Mouse (Mus musculus) gastrocnemius, postnatal 25 days (tissue): ENCODE data around the gene Glt6d1. TPM values are rescaled to one million over a fixed set of nuclear protein-coding genes. Genes with fewer than 3 reads are reported as not detected.

Experiments
- DNase-seq: peaks from one replicate; pipeline ENCODE4 v3.0.0; 2022
- total RNA-seq, 2 experiments: library from RNA; stranded (reverse); gene quantifications; 1 replicate in 1 of 2; 2 replicates in 1 of 2; pipeline ENCODE4 v1.2.3; 2021

The Glt6d1 gene
- total RNA-seq, 2 experiments from 2014 or later, result not detected

DNA sequence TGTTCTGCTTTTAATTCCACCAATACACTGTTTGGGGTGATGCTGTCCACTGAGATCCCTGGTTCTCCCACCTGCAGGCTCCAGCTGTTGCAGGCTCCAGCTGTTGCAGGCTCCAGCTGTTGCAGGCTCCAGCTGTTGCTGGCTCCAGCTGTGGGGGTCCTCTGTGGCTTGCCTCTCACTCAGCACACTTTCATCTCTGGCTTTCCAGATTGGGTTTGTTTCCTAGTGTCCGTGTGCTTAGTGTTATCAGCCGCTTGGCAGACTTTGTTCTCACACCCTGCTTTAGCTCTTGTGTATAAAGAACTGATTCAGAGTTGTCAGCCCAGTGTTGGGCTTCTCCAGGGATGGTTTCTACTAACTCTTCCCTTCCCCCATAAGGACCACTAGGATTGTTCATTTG is 18.0 kb downstream of the Glt6d1 start:
- DNase-seq, result no peak

DNA sequence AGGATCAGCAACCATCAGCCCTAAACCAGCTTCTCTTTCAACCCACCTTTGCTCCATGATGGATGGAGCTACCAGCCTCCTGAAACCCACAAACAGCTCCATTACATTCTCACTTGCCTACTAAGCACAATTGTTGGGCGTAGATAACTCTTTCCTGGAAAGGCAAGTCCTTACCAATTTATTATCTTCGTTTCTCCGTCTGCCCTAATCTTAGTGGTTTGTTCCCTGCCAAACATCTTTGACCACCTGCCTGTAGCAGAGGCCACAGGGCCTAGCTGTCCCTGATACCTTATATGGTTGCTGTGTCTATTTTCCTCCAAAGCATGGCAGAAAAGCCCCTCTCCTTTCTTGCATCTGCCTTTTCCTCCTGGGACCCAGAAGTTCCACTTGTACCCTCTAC is 26.6 kb downstream of the Glt6d1 start:
- no peak for DNase-seq

DNA sequence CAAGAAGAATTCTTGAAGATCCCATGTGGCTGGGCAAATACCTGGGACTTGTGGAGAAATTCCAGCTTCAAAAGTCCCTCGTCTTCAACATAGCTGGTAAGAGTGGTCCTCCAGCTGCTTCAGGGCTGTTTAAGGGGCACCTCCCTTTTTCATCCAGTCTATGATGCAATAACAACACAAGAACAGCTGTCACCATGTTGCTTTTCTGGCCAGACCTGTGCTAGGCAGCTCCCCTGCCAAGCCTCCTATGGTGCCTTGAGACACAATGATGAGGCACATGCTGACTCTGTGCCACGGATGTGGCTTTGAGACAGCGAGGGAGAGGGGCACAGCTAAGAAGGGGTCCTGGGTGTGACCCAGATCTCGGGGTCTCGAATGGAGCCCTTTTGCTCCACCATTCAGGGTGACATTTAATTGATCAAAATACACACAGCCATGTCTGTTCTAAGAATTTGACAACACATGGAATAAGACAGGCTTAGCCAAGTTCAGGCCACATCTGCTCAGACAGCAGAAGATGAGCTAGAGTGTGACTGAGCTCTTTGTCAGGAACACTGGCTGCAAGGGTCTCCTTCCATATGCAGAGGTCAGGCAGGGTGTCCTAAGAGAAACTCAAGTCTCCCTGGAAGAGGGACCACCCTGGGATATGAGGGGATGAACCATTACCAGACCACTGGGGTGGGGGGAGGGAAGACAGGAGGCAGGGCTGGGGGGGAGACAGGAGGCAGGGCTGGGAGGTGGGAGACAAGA is 29.9 kb downstream of the Glt6d1 start:
- DNase-seq, result no peak

DNA sequence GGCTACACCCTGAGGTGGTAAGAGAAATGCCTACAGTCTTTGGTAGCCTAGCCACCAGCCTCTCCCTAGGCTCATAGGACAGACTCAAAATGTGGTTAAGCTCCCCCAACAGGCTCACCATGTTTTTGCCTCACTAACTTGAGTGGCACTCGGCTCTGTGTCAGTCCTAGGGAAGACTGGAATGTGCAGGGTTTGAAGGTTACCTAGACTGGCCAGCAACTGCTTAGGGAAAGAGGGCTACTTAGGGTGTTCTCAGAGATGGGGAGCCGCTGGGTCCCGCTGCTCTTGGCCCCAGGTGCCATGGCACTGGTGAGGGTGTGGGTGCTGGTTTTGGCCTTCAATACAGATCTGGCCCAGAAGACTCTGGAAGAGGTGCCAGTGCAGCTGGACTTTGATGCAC is 33.7 kb downstream of the Glt6d1 start, which contains the start of gene Gm13539:
TSS of gene Gm13539 (plus strand) at position 301 of the 400 bp plus-strand sequence.
- no peak for DNase-seq

DNA sequence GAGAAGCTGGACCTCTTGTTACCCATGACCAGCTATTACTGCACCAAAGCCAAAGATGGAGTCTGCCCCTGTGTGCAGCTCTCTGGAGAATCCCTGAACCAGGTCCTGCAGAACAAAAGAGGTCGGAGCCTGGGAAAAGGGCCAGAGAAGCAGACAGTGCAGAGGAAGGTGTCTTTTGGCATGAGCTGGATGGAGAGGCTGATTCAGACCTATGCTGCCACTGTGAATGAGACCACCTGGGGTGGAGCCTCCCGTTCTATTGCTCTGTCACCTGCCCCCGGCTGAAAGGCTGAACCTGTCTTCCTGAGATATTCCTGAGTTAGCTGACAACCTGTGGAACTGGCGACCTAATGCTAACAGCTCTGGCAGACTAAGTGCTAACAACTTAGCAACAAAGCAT is 34.7 kb downstream of the Glt6d1 start:
- DNase-seq, result no peak

DNA sequence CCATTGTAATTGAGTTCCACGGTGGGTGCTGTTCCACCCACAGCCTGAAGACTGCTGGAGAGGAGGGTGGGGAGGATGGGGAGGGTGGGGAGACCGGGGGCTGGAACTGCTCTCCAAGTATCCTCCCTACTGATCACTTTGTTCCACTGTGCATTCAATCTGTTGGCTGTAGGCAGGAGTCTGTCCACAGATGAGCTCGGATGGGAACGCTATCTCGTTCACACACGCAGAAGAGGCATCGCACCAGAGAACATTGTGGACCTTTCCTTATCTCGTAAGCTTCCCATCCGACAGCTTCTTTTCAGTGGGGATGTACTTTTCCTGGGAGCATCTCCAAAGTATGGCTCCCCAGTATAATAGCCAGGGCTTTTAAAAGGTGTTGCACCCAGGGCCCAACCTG is 36.6 kb downstream of the Glt6d1 start:
- DNase-seq, result no peak

DNA sequence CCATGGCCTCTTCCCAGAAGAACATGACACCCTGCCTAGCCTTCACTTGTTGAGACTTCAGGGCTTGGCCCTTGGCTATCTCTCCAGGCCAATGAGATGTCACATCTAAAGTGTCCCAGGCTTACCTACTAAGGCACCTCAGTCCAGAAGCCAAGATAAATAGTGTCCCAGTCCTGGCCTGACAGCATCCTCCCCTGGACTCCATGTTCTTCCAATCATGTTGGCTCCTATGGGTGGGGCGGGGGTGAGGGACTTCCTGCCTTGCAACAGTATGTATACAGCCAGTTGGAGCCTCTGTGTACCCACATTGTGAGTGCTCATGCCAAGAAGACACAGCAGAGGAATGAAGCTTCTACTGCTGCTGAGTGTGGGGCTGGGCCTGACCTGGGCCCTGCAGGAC is 38.9 kb downstream of the Glt6d1 start, which contains the start of gene Lcn11:
TSS of gene Lcn11 (plus strand) at position 301 of the 400 bp plus-strand sequence.
- no peak for DNase-seq

DNA sequence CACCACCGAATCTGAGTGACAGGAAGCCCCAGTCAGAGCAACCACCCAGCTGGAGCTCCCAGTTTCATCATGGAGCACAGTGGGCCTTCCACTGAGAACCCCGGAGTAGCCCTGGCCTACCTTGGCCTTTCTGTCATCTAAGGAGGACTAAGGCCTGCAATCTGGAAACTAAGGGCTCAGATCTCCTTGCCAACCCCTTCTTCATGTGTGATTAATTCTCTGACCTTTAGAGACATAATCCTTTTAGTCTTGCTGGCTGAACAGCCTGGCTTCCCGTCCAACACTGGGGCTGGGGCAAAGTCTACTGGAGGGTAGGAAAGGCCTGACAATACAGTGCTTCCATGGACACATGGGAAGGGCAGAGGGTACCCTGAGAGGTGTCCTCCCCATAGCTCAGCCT is 39.7 kb downstream of the Glt6d1 start:
- DNase-seq, result no peak

DNA sequence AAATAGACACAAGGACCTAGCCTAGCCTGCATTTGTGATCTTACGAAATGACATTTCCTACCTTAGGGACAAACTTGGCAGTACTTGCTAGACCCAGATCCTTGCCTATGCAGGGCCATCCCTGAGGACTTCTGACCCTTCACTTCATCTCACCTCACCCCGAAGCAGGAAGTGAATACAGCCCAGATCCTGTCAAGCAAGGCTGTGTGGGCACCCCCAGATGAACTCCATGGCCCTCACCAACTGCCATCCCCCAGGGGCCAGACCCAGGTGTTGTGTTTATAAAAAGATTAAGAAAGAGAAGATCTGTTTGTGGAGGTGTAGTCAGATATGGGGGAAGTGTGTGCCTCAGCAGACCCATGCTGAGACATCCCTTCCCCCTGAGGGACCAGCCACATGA is 41.0 kb downstream of the Glt6d1 start:
- DNase-seq, result no peak

DNA sequence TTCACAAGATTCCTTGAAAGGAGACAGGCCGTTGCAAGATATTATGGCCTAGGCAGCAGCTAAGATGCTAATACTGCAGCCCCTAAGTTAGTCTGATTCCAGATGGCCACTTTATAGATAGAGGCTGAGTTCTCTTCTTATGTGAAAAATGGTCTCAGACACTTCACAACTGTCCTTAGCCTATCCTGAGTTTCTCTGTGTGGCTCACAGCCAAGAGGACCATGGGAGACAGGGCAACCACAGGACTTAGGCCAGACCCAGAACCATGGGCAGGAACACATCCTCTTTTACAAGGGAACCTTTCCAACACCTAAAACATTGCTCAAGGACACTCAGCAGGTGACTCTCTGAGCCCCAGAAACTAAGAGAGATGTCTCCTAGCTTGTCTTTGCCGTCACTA is 42.1 kb downstream of the Glt6d1 start:
- DNase-seq, result no peak

DNA sequence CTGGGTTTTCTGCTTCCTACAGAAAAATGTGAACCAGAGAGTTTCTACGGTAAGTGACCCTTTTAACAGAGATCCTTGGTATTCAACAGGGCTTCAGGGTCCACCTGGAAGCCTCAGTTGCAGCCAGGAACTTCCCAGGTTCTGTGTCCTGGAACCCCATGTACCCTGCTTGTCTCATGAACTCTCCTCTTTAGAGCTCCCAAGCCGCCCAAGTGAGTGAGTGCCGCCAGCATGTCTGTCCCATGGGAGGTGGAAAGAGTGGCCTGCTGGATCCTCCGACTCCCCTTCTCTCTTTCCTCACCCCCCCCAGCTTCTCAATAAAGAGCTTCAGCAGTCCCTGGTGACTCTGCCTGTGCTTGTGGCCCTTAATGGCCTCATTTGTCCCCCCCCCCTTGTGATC is 47.9 kb downstream of the Glt6d1 start:
- no peak for DNase-seq

DNA sequence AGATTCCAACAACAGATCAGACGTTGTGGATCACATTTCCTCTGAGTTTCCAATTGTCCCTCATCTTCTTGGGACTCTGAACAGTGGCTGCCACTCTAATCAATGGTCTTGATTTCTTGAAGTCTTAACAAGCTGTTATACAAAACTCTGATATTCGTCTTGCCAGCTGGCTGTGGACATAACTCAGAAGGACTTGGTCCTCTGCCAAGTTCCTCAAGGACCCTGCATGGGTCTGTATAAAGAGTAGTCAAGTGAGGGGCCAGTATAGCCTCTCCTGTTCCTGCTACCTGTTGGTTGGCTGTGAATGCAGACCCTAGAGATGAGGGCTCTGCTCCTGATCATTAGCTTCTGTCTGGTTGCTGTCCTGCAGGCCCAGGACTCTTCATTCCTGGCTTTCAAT is 50.4 kb downstream of the Glt6d1 start, which contains the start of gene Lcn3:
TSS of gene Lcn3 (plus strand) at position 301 of the 400 bp plus-strand sequence.
- no peak for DNase-seq

DNA sequence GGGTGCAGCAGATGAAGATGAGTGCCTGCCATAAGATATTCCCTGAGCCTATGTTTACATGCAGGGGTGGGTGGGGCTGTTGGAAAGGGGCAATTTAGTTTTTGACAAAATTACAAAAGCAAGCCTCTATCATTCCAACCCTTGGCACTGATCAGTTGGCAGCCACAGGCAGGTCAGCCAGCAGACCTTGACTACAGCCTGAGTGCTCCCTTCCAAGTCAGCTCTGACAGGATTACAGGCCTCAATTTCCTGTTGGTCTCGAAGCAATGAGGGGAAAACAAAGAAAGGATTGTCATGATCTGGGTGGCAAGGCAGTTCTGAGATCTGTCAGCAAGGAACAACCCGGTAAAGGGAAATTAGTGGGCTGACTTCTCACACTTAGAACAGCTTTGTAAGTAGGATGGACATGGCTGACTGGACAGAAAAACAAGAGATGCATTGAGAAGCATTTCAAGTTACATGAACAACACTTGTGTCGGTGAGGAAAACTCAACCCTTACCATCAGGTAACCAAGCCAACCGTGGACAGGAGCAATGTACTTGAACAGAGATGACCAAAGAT is 57.5 kb downstream of the Glt6d1 start:
- no peak for DNase-seq

DNA sequence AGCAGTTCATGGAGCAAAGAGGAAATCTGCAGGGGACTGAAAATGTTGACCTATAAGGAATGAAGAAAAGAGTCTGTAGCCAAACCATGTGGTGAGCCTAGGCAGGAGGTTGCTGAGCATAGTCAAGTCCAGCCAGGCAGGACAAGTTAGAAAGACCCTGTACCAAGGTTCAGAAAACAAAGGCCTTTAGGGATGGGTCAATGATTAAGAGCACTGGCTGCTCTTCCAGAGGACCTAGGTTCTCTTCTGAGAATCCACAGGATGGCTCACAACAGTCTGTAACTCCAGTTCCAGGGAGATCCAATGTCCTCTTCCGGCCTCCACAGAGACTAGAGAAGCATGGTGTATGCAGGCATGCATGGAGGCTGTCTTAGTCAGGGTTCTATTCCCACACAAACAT is 61.4 kb downstream of the Glt6d1 start:
- DNase-seq, result no peak

Other genes starting within 250 kb of the Glt6d1 start
- 1 to 10 TPM; 1.7 to 3.2 TPM for gene Mamdc4, start 241.0 kb downstream of the Glt6d1 start, total RNA-seq
- gene Phpt1, start 240.6 kb downstream of the Glt6d1 start, total RNA-seq, result 10 to 100 TPM; 50.1 to 53.7 TPM
- not detected for gene Ajm1, start 234.1 kb downstream of the Glt6d1 start, total RNA-seq
- gene Rabl6, start 207.3 kb downstream of the Glt6d1 start, total RNA-seq, result 10 to 100 TPM; 63.5 to 67.8 TPM
- not detected for gene Ccdc183, start 198.2 kb downstream of the Glt6d1 start, total RNA-seq
- gene Tmem141, start 193.8 kb downstream of the Glt6d1 start, total RNA-seq, result 10 to 100 TPM; 15.2 to 16.4 TPM
- gene Fcna, start 187.8 kb downstream of the Glt6d1 start, total RNA-seq, result 1 to 10 TPM; 3.9 to 8.5 TPM
- 10 to 100 TPM in 1 of 2 experiments, 1 to 10 TPM in 1; 5.7 to 20.3 TPM for gene Lcn8, start 162.7 kb downstream of the Glt6d1 start, total RNA-seq
- not detected for gene Lcn5, start 157.9 kb downstream of the Glt6d1 start, total RNA-seq
- gene Lcn6, start 139.1 kb downstream of the Glt6d1 start, total RNA-seq, result not detected
- not detected for gene Lcn10, start 133.1 kb downstream of the Glt6d1 start, total RNA-seq
- not detected for gene Obp2a, start 115.8 kb downstream of the Glt6d1 start, total RNA-seq
- gene Bmyc, start 109.1 kb downstream of the Glt6d1 start, total RNA-seq, result 10 to 100 TPM in 1 of 2 experiments, 1 to 10 TPM in 1; 8.4 to 11.2 TPM
- not detected for gene Obp2b, start 78.8 kb downstream of the Glt6d1 start, total RNA-seq
- not detected for gene Lcn3, start 50.3 kb downstream of the Glt6d1 start, total RNA-seq
- not detected for gene Lcn11, start 38.8 kb downstream of the Glt6d1 start, total RNA-seq
- gene Gm13539, start 33.6 kb downstream of the Glt6d1 start, total RNA-seq, result not detected
- gene Lcn9, start 7.3 kb upstream of the Glt6d1 start, total RNA-seq, result not detected
- gene Sohlh1, start 31.4 kb upstream of the Glt6d1 start, total RNA-seq, result not detected
- under 1 TPM in 1 of 2 experiments, not detected in 1; 0.27 TPM for gene Kcnt1, start 47.9 kb upstream of the Glt6d1 start, total RNA-seq
- 10 to 100 TPM; 25.7 to 42.1 TPM for gene Camsap1, start 167.4 kb upstream of the Glt6d1 start, total RNA-seq
- gene Ubac1, start 205.9 kb upstream of the Glt6d1 start, total RNA-seq, result 100 to 1,000 TPM; 224 to 227 TPM